Mouse (Mus musculus) erythroblast, adult 5-6 weeks (primary cell): Measurements from ENCODE around the gene Jazf1. TPM values are rescaled to one million over a fixed set of nuclear protein-coding genes. Genes with fewer than 3 reads are reported as not detected.
A peak's percentile ranks its signal among the peaks of the same experiment; 100 is the strongest.

Experiments
- ATAC-seq: replicated peaks from 2 replicates; pipeline ENCODE4 v1.8.0; 2016; ENCODE audit warnings: moderate number of reproducible peaks, mild to moderate bottlenecking, moderate TSS enrichment, inconsistent platforms; ENCODE audit not compliant: poor library complexity, low FRiP score, severe bottlenecking
- total RNA-seq, 2 experiments: library from RNA; stranded (forward) in 1 of 2; stranded (reverse) in 1 of 2; fragments of 150-400 nt in 1 of 2; fragments of 200-764, 138-1000 nt in 1 of 2; gene quantifications; 2 replicates each; pipeline versions ENCODE4 v1.2.3 to v1.2.4; 2015 to 2017; ENCODE audit warnings: low replicate concordance in 2 of 2

Gene Jazf1
- total RNA-seq, 2 experiments from 2014 or later, result not detected

DNA sequence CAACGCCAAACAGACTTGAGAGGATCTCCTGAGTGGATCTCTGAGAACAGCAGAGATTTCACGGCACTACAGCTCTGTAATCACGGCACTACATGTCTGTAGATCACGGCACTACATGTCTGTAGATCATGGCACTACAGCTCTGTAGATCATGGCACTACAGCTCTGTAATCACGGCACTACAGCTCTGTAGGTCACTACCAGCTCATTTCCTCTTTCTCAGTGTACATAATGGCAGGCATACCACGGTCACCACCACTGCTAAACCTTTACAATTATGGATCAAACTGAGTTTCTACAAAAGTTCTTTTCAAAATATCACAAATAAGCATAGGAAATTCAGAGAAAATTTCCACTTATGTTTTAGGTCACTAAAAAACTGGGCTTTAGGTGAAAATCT lies 147.7 kb downstream of the Jazf1 start:
- ATAC-seq, result no peak

DNA sequence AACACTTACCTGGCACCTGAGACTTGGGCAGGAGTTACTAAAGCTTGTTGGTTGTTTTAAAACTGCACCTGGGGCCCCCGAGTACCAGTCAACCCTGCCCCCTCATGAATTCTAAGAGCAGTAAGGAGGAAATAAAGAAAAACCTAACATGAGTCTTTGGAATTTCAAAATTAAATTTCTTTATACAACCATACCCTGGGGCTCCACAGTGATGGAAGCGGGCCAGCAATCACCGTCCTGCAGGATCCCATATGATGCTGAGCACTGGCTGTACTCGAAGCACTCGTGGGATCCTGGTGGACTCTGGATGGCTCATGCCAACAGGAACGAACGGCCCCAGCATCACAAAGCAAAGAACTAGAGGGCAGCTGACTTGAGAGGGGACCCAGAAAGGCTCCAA lies 149.0 kb downstream of the Jazf1 start:
- ATAC-seq, result no peak

DNA sequence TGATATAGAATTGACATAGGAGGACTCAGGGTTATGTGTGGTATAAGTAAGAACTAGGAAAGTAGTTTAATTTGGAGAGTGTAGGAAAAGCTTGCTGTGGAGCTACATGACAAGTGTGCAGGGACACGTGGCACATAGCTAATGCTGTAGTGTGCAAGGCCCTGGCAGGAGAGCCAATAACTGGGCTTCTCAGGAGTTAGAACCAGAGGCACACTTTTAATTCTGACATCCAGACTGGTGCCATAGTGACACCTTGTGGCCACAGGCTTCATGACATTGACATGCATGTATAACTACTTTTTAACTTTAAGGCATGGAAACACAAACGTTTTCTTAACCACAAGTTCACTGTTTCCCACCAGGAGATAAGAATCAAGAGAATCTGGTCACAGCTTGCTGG lies 149.5 kb downstream of the Jazf1 start:
- peak; percentile 72 for ATAC-seq

DNA sequence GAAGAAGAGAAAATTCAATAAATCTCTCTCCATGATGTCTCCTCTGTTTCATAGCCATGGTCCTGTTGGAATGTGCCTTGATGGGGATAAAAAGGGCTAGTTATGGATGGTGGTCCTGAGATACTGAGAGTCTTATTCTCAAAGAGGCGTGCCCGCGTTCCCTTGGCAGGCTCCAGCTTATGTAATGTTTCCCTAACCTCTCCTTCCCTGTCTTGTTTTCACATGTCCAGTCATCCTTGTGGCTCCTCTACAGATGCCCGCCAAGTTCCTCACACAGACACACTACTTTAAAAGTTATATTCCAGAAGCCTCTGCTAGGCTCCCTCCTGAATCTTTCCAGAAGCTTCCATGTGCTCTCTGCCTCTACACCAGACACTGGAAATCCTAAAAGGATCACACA lies 151.0 kb downstream of the Jazf1 start:
- ATAC-seq, result no peak

DNA sequence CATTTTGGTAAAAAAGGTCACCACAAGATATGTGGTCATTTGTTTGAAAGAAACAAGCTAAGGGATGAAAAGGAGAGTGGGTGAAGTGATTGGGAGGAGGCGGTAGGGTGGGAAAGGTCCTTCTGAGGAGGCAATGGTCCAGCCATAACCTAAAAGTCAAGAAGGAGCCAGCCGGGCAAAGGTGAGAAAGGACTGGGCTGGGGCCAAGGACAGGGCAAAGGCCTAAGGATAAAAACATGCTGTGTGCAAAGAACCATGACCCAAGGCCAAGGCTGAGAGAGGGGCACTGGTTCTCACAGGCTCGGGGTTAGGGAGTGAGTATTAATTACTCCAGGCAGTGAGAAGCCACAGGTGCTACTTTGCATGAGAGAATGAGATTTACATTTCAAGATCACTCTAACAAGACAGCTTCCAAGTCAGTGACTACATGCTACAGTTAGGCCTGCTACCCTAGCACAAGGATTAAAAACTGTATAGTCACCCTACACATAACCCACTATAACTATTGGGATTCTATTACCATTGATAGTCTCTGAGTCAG lies 151.5 kb downstream of the Jazf1 start:
- ATAC-seq, result no peak

DNA sequence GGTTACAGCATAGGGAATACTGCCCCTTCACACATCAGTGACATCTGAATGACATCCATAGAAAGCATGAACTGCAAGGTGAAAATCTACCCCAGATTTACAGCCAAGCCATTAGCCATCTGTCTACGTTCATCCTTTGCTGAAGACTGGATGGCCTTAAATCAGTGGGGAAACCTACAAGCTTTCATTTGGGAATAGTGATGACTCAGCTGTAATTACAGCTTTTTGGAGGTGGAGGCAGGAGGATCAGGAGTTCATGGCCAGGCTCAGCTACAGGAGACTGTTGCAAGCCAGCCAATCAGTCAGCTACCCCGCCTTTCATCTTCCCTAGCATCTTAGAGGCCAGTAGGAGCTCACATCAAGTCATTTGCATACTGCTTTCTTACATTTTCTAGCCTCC lies 153.5 kb downstream of the Jazf1 start:
- no peak for ATAC-seq

DNA sequence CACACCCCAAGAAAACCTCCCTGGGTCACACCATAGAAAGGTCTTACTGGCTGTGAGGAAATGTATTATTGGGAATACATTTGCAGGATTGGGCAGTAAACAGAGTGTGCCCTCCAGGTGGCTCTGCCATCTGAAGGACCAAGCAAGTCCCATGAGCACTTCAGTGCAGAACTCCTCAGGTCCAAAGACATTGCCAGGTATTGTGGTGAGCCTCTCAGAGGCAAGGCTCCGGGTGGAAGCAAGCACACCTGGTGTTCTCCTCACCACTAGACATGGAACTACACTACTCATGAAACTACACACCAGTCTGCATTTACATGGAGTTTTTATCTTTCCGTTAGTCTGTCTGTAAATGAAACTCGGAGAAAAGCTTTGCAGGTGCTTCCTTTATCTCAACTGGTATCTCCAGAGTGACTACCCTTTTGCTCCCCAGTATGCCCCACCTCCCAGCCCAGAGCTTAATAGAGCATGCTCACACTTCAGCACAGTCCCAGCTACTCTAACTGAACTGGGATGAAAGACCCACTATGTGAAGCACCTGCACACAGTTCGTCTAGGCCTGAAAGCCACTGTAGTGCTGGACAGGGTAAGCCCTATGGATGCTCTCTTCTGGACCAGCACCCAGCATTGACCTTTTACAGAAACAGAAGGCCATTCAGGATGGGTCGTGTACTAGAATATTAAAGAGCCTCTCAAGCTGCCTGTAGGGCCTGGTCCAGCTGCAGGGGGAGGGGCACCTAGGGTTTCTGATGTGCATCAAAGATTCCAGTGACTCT lies 156.1 kb downstream of the Jazf1 start:
- ATAC-seq, result no peak

DNA sequence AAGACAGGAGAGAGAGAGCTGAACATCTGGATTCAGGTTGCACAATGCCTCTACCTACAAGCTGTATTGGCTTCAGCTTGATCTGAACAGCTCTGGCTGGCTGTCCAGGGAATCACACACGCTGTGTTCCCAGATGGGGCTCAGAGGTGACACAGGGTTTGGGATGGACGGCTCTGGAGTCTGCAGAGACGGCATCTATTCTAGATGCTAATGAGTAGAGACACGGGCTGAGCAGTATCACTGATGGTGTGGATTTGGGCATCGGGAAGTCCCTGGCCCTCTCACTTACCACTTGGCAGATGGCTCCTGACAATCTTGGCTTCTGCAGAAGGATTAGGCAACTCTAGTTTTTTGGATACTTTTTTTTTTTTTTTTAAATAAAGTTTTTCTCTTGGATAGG lies 161.6 kb downstream of the Jazf1 start:
- no peak for ATAC-seq

DNA sequence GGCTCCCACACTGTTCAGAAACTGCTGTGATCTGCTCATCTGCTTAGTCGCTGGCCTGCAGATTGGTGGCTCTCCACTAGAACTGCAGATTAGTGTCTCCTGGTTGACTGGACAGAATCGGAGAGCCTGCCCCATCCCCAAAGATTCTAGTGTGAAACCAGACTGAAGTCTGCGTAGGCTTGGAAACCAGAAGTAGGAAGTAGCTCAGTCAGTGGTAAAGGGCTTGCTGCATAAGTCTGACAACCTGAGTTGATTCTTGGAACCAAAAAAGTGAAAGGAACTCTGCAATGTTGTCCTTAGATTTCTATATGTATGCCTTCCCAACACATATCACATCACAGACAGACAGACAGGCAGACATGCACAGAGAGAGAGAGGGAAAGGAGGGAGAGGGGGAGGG lies 163.3 kb downstream of the Jazf1 start:
- ATAC-seq, result no peak

DNA sequence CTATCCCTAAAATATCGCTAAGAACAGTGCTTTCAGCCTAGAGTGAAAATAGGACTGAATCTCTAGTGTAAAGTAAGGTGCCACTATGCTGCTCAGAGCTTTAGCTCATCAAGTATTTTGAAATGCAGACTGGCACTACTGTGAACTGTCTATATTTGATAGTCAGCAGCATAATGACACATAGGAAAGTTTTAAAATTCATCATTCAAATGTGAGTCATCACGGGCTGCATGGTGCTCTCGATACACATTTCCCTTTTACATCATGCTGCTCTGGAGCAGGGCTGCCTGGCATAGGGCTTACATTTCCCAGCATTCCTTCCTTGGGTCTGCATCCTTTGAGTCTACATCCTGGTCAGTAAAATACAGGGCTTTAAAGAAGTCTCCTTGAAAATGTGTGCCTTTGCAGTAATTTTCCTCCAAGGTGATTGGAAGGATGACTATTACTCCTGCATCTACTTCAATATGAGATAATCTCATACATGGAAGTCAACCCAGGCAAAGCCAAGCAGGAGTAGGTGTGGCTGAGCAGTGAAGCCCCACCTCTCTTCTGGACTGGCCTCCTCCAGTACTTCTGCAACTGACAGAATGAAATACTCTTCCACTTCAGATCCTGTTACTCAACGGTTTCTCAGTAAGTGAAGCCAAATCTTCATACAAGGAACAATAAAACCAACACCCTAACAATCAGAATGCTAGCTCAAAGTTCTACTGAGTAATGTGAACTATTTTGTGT lies 165.0 kb downstream of the Jazf1 start:
- ATAC-seq, result no peak

DNA sequence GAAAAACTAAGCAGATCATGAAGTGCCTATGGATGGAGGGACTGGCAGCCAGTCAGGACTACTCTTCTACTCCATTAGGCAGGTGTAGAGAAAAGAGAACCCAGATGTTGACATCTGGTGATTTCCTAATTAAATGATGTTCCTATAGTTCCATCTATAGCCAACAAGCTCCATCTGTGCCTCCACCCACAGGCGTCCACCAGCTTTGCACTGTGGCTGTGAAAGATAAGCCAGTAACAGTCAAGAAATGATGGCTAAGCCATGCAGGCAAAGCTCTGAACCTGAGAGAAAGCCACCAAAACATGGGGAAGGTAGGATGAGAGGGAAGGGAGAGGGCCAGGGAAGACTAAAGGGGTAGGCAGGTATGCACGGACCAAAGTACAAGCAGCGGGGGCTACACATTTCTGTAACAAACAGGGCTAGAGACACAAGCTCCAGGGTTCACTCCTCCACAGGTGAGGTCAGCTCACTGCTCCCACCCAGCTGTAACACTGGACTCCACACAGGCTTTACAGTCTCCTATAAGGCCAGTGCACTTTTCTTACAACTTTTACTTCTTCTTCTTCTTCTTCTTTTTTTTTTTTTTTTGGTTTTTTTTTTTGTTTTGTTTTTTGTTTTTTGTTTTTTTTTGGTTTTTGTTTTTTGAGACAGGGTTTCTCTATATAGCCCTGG lies 168.7 kb downstream of the Jazf1 start:
- ATAC-seq, result peak; percentile 95

DNA sequence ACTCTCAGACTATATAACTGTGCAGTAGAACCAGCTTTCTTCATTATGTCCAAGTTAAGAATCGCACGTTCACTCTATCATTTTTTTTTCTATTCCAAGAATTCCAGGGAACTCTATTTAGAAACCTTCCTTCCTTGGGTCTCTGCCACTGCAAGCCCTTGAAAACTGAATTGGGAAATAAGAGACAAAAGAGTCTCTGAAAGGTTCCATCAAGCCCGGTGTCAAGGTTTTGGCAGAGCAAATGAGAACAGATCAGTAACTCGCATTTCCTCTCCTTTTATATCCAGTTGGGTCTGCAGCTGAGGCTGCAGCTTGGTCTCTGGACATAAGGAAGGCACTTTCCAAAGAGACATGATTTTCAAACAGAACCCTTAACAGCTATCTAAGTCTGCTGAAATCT lies 173.4 kb downstream of the Jazf1 start:
- no peak for ATAC-seq

DNA sequence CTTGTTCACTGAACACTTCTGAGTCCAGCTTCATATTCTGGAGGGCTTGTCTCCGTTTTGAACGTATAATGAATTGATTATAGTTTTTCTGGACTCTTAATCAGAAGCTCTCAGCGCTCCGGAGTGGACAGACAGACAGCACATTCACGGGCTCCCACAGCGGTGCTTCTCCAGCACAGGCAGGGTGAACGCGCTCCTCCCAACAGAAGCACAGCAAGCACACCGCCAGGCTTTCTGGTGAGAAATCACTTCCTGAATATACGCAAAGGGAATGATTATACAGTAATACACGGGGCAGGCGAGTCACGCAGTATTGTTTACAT lies 174.0 kb downstream of the Jazf1 start:
- ATAC-seq, result no peak

DNA sequence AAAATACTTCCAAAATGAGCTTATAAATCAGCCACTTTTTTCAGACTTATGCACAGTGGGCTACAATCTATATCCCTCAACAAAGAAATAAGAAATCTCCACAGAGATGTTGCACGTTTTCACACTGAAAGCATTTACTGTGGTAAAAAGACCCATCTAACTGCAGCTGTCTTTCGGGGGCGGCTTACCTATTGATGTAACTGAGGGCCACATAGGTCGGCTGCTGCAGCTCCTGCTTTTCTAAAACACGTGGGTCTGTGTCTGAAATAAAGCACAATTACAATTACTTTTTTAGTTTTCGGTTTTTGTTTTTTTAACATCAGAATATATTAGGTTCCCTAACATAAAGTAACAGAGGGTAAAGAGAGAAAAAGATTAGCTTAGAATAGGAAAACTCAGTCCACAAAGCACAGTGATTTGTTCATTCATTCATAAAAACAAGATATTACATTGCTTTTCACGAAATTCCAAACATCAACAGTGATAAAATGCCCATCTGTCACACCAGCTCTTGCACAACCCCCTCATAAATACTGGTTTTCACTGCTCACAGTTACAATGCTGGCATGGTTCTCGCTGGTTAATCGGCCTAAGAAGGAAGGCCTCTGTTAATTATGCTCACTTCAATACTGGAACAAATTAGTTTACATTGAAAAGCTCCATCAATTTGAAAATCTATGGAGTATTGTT lies 174.5 kb downstream of the Jazf1 start:
- no peak for ATAC-seq

DNA sequence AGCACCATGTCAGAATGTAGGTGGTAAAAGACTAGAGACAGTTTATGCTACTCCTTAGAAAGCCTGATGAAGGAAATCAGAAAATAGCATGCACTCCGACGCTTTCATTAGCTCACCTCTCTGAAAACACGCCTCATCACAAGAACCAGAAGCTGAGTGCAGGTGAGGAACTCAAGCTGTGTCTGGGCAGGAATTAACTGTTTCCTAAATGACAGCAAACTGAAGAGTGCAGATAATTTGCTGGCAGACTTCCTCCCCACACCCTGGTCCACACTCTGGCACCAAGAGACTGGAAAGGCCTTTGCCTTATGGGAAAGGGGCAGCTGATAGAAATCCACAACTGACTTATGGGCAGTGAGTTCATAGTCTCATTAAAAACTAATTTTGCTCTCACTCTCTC lies 175.5 kb downstream of the Jazf1 start:
- no peak for ATAC-seq

DNA sequence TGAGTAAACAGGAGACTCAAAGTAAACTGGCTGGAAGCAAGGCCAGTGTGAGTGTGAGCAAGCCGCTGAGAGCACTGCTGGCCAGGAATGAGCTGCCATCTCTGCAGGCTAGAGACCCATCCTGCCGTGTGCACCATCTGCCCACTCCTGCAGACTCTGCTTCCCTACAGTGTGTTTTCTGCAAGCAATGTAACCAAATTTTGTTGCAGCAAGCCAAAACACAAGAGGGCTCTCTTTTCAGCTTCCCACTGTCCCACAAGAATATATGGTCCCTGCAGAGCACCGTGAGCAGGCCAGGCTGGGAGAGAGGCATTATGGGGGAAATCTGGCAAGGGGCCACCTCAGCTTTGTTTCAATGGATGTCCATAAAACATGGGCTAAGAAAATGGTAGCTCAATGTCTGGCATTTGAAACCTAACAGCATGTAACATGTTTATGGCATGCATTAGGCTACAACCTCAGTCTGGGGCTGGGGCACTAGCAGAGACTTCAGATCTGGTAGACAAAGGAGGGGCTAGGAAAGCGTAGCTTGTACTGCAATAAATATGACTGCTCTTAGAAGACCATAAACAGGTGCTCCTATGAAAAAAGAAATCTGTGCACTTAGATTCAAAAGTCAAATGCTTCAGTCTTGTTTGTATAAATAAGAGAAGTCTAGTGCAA lies 180.8 kb downstream of the Jazf1 start:
- no peak for ATAC-seq

DNA sequence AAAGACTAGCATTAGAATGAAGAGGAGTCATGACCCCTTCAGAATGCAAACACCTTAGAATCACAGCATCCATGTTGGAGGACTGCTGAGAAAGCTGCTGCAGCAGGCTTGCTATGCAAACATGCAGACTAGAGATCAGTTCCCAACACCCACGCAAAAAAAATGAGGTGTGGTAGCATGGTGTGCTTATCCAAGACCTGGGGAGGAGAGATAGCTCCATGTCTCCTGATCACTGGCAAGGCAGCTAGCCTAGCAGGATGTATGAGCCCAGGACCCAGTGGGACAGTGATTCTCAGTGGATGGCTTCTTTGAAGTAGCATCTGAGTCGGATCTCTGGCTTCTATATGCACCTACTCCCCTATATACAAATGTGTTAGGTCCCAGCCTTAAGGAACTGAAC lies 184.7 kb downstream of the Jazf1 start:
- peak; percentile 82 for ATAC-seq

DNA sequence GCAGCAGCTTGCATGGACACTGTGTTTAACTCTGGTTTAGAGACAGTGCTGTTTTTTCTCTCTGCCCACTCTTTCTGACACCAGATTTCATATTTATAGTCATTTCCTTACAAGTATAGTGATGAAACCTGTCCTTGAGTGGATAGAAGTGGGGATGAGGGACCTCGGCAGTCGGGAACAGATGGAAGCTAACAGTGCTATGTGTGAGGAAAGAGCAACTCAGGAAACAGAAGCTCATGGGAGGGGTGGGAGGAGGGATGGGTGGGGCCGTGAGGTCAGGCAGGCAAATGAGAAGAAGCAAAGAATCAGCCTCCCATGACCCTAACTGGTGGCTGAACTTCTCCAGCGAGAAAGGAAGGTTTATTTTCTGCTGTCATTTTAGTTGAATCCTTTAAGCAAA lies 191.3 kb downstream of the Jazf1 start:
- no peak for ATAC-seq

DNA sequence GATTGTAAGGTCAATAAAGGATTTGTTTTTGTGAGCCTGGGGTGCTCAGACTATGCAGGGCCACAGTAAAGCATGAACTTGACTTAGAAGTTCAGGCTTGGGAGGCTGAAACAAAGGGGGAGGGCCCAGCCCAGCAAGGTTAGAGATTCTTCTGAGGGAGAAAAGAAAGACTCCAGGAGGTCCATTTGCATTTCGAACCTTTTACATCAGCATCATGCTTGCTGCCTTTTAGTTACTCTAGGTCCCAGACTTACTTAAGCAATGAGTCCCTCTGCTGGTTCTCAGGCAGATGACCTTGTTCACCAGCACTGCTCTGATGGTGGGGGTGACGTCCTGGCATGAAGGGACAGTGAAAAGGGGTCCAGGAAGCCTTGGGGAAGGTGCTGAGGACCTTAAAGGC lies 197.1 kb downstream of the Jazf1 start:
- ATAC-seq, result no peak

DNA sequence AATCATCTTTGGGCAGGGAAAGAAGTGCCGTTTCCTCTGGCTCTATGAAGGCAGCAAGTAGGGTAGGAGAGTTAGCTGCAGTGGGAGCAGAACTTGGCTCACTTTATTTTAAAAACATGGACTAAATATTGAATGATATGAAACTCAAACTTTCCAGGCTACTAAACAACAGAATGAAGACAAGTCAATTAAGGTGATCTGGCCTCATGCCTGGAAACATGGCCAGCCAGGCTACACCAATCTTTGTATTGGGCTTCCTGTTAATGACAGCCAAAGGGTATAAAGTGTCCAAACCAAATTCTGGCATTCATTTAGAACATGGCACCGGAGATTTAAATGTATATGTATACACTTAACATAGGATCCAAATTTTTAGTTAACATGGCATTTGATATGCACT lies 199.2 kb downstream of the Jazf1 start:
- no peak for ATAC-seq
